Mouse (Mus musculus) MEL (cell line): ENCODE measurements at regions not wholly inside any gene's neighbourhood (a gene's known extent, or its start where the extent isn't known, plus 50 kb on each side); places are given as distances from the start of the nearest gene placed in this dataset.

Experiments
- DNase-seq: peaks from one replicate; pipeline ENCODE4 v3.0.0; 2011; ENCODE audit warnings: low read depth, low spot score
- H3K27ac ChIP-seq: 2 replicates; pipeline ENCODE4 v1.5.1; 2012; ENCODE audit warnings: low read depth, mild to moderate bottlenecking, control low read depth, low read length, moderate library complexity; ENCODE audit not compliant: control insufficient read depth
- H3K27me3 ChIP-seq, 2 experiments: fragments of 150-350 bp in 1 of 2; sonication (generic) in 1 of 2; 2 replicates each; pipeline ENCODE4 v1.6.1; 2012; ENCODE audit warnings: low read length in 2 of 2, mild to moderate bottlenecking in 2 of 2, improper control_type of control experiment in 1 of 2, moderate library complexity in 1 of 2; ENCODE audit not compliant: insufficient read depth in 2 of 2, control insufficient read depth in 1 of 2
- H3K36me3 ChIP-seq, 2 experiments: 2 replicates each; pipeline ENCODE4 v1.6.1; 2012 to 2014; ENCODE audit warnings: low read length in 2 of 2, improper control_type of control experiment in 1 of 2, inconsistent platforms in 1 of 2, mild to moderate bottlenecking in 1 of 2; ENCODE audit not compliant: insufficient read depth in 2 of 2, control insufficient read depth in 1 of 2
- H3K4me1 ChIP-seq, 2 experiments: fragments of 150-350 bp in 1 of 2; sonication (generic) in 1 of 2; 2 replicates each; pipeline ENCODE4 v1.6.1; 2012; ENCODE audit warnings: low read length in 2 of 2, improper control_type of control experiment in 1 of 2, mild to moderate bottlenecking in 1 of 2; ENCODE audit not compliant: insufficient read depth in 2 of 2, control insufficient read depth in 1 of 2
- H3K4me3 ChIP-seq, 2 experiments: fragments of 150-350 bp in 1 of 2; sonication (generic) in 1 of 2; 2 replicates each; pipeline ENCODE4 v1.5.1; 2012; ENCODE audit warnings: low read depth in 2 of 2, low read length in 2 of 2, mild to moderate bottlenecking in 2 of 2, moderate library complexity in 2 of 2, control low read depth in 1 of 2, improper control_type of control experiment in 1 of 2; ENCODE audit not compliant: control insufficient read depth in 1 of 2, insufficient read depth in 1 of 2
- H3K79me2 ChIP-seq: 2 replicates; pipeline ENCODE4 v1.6.1; 2012; ENCODE audit warnings: mild to moderate bottlenecking, low read length, moderate library complexity; ENCODE audit not compliant: control insufficient read depth, poor library complexity, insufficient read depth
- H3K9ac ChIP-seq: 2 replicates; pipeline ENCODE4 v1.6.1; 2012; ENCODE audit warnings: low read depth, mild to moderate bottlenecking, control low read depth, low read length, moderate library complexity; ENCODE audit not compliant: control insufficient read depth, poor library complexity, severe bottlenecking
- H3K9me3 ChIP-seq: fragments of 150-350 bp; sonication (generic); replicated peaks from 2 replicates; pipeline ENCODE4 v1.6.1; 2012; ENCODE audit warnings: mild to moderate bottlenecking, low read length, improper control_type of control experiment, moderate library complexity; ENCODE audit not compliant: insufficient read depth
- BHLHE40 ChIP-seq: IDR thresholded peaks from 2 replicates; pipeline ENCODE4 v1.6.1; 2012; ENCODE audit warnings: low read depth, mild to moderate bottlenecking, inconsistent platforms, low read length, improper control_type of control experiment, borderline replicate concordance
- CHD1 ChIP-seq: IDR thresholded peaks from 2 replicates; pipeline ENCODE4 v1.6.1; 2012; ENCODE audit warnings: low read depth, mild to moderate bottlenecking, inconsistent platforms, low read length, improper control_type of control experiment
- E2F4 ChIP-seq: IDR thresholded peaks from 2 replicates; pipeline ENCODE4 v1.6.1; 2011; ENCODE audit warnings: low read depth, low read length, improper control_type of control experiment, borderline replicate concordance
- ELF1 ChIP-seq: IDR thresholded peaks from 2 replicates; pipeline ENCODE4 v1.6.1; 2014; ENCODE audit warnings: low read depth, mild to moderate bottlenecking, inconsistent platforms, low read length, improper control_type of control experiment, moderate library complexity
- EP300 ChIP-seq, 2 experiments: IDR thresholded peaks; 2 replicates each; pipeline ENCODE4 v1.6.1; 2011; ENCODE audit warnings: improper control_type of control experiment in 2 of 2, low read length in 2 of 2, low read depth in 1 of 2, mild to moderate bottlenecking in 1 of 2
- HCFC1 ChIP-seq: IDR thresholded peaks from 2 replicates; pipeline ENCODE4 v1.6.1; 2012; ENCODE audit warnings: low read depth, mild to moderate bottlenecking, inconsistent platforms, low read length, improper control_type of control experiment, moderate library complexity
- KAT2A ChIP-seq: conservative IDR thresholded peaks from 2 replicates; pipeline ENCODE4 v1.6.1; 2012; ENCODE audit warnings: low read depth, low read length, improper control_type of control experiment, inconsistent platforms
- MAX ChIP-seq: IDR thresholded peaks from 2 replicates; pipeline ENCODE4 v1.6.1; 2011; ENCODE audit warnings: low read length, improper control_type of control experiment
- MAZ ChIP-seq: IDR thresholded peaks from 2 replicates; pipeline ENCODE4 v1.6.1; 2012; ENCODE audit warnings: low read depth, mild to moderate bottlenecking, inconsistent platforms, low read length, improper control_type of control experiment
- MXI1 ChIP-seq: IDR thresholded peaks from 2 replicates; pipeline ENCODE4 v1.6.1; 2011; ENCODE audit warnings: mild to moderate bottlenecking, low read depth, low read length, improper control_type of control experiment
- MYC ChIP-seq: IDR thresholded peaks from 2 replicates; pipeline ENCODE4 v1.6.1; 2011; ENCODE audit warnings: low read depth, mild to moderate bottlenecking, low read length, improper control_type of control experiment, moderate library complexity
- NRF1 ChIP-seq: IDR thresholded peaks from 2 replicates; pipeline ENCODE4 v1.6.1; 2014; ENCODE audit warnings: low read depth, mild to moderate bottlenecking, inconsistent platforms, low read length, improper control_type of control experiment, moderate library complexity; ENCODE audit not compliant: poor library complexity, insufficient read depth, severe bottlenecking
- POLR2AphosphoS2 ChIP-seq: IDR thresholded peaks from 2 replicates; pipeline ENCODE4 v1.6.1; 2011; ENCODE audit warnings: low read length, improper control_type of control experiment
- POLR2AphosphoS5 ChIP-seq: IDR thresholded peaks from 2 replicates; pipeline ENCODE4 v1.6.1; 2012; ENCODE audit warnings: low read depth, borderline replicate concordance, mild to moderate bottlenecking, inconsistent platforms, low read length, moderate library complexity, mixed read lengths
- RAD21 ChIP-seq: IDR thresholded peaks from 2 replicates; pipeline ENCODE4 v1.6.1; 2011; ENCODE audit warnings: mild to moderate bottlenecking, low read depth, low read length, improper control_type of control experiment
- SMC3 ChIP-seq: IDR thresholded peaks from 2 replicates; pipeline ENCODE4 v1.6.1; 2011; ENCODE audit warnings: low read depth, low read length, improper control_type of control experiment
- TAL1 ChIP-seq: IDR thresholded peaks from 2 replicates; pipeline ENCODE4 v1.6.1; 2012; ENCODE audit warnings: mild to moderate bottlenecking, inconsistent platforms, low read length, moderate library complexity, mixed read lengths
- TBP ChIP-seq: IDR thresholded peaks from 2 replicates; pipeline ENCODE4 v1.8.0; 2011; ENCODE audit warnings: low read depth, low read length, improper control_type of control experiment
- TCF12 ChIP-seq: IDR thresholded peaks from 2 replicates; pipeline ENCODE4 v1.6.1; 2014; ENCODE audit warnings: low read depth, mild to moderate bottlenecking, inconsistent platforms, low read length, improper control_type of control experiment, moderate library complexity
- USF2 ChIP-seq, 2 experiments: IDR thresholded peaks; 2 replicates each; pipeline ENCODE4 v1.6.1; 2011 to 2012; ENCODE audit warnings: improper control_type of control experiment in 2 of 2, low read length in 2 of 2, borderline replicate concordance in 1 of 2, inconsistent platforms in 1 of 2, low read depth in 1 of 2, mild to moderate bottlenecking in 1 of 2; ENCODE audit not compliant: insufficient read depth in 1 of 2
- ZC3H11A ChIP-seq: IDR thresholded peaks from 2 replicates; pipeline ENCODE4 v1.6.1; 2012; ENCODE audit warnings: low read depth, mild to moderate bottlenecking, inconsistent platforms, low read length, improper control_type of control experiment
- ZKSCAN1 ChIP-seq: IDR thresholded peaks from 2 replicates; pipeline ENCODE4 v1.6.1; 2012; ENCODE audit warnings: low read depth, mild to moderate bottlenecking, inconsistent platforms, low read length, improper control_type of control experiment, moderate library complexity

DNA sequence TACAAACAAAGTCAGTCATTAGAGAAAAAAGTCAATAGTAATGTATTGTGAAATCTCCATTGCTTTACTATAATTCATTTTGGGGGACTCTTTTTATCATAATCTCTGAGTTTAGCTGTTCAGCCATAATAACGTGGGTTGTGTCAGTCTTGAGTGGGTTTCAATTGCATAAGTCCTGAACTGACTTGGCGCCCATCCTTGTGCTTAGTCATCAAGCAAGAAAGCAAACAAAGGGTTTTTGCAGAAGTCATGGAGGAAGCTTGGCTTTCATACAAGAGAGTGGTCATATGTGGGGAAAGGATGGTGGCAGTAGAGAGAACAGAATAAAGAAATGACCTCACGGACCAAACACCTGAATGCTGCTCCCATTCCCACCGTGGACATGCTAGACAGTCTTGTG lies 339.8 kb upstream of the Fam98a start:
- Histone ChIP-seq H3K79me2 (no peaks in the 10 kb centered on the region), H3K27ac (no peak overlapping the region), H3K27me3 (no peaks in the 10 kb centered on the region), H3K4me1 (no peaks in the 10 kb centered on the region), H3K9ac (no peak overlapping the region), H3K9me3 (no peaks in the 10 kb centered on the region), H3K4me3 (no peak overlapping the region), H3K36me3 (no peaks in the 10 kb centered on the region)
- TF ChIP-seq CHD1, result no peak
- no peak for TF ChIP-seq ZKSCAN1
- TF ChIP-seq USF2 (IDR thresholded peaks at IDR 0.05; ENCODE audit: borderline replicate concordance in 1 of 2, insufficient read depth in 1 of 2, low read depth in 1 of 2, low read length in 2 of 2), result no peak
- no peak for TF ChIP-seq KAT2A
- no peak for TF ChIP-seq SMC3
- no peak for TF ChIP-seq ZC3H11A
- TF ChIP-seq NRF1, result no peak
- TF ChIP-seq TAL1, result no peak
- no peak for TF ChIP-seq TBP
- TF ChIP-seq BHLHE40, result no peak
- no peak for TF ChIP-seq POLR2AphosphoS5
- TF ChIP-seq MAX, result no peak
- no peak for TF ChIP-seq HCFC1
- no peak for TF ChIP-seq POLR2AphosphoS2
- TF ChIP-seq TCF12, result no peak
- no peak for TF ChIP-seq MXI1
- TF ChIP-seq ELF1, result no peak
- no peak for TF ChIP-seq MYC
- TF ChIP-seq EP300 (IDR thresholded peaks at IDR 0.05; ENCODE audit: low read depth in 1 of 2, low read length in 2 of 2), result no peak
- DNase-seq, result no peak

DNA sequence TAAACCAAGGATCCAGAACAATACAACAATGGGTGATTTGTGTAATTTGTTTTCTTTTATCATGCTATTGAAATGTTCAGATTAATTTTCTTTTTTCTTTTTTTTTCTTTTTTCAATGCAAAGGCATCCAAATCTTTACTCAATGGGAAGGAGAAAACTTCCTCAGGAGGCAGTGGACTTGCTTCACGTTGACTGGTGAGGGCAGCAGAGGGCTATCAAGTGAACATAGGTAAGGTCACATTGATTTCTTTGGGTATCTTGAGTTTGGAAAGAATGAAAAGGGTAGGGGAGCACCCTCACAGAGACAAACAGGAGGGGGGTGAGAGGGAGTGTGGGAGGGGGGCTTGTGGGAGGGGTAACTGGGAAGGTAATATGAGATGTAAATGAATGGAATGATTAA lies 326.1 kb upstream of the Fam98a start:
- no peak overlapping the region for H3K27ac ChIP-seq
- no peak for TF ChIP-seq HCFC1
- TF ChIP-seq E2F4, result no peak
- no peak for TF ChIP-seq ZKSCAN1
- TF ChIP-seq NRF1, result no peak
- TF ChIP-seq RAD21, result peak; percentile 3; the same call in 1 of the 2 replicates
- no peak for TF ChIP-seq MAZ
- TF ChIP-seq MYC, result no peak
- DNase-seq, result no peak

More for the DNA sequence above, 326.1 kb upstream of the Fam98a start:
- H3K36me3 ChIP-seq, result no peaks in the 10 kb centered on the region
- no peaks in the 10 kb centered on the region for H3K27me3 ChIP-seq
- no peaks in the 10 kb centered on the region for H3K4me1 ChIP-seq
- no peaks in the 10 kb centered on the region for H3K9me3 ChIP-seq
- no peak overlapping the region for H3K4me3 ChIP-seq
- H3K9ac ChIP-seq, result no peak overlapping the region
- H3K79me2 ChIP-seq, result no peaks in the 10 kb centered on the region
